Mouse (Mus musculus) R1 (cell line): Measurements from ENCODE around the gene Wdr20.

Source experiments
- DNase-seq: peaks from one replicate; pipeline ENCODE4 v3.0.0-alpha.2; 2018; ENCODE audit warnings: low read depth, low spot score

Wdr20 gene

GRCm38 (mm10) chr12:110819367-110819766 lies 81.6 kb downstream of the Wdr20 start:
- DNase-seq, result no peak

DNA sequence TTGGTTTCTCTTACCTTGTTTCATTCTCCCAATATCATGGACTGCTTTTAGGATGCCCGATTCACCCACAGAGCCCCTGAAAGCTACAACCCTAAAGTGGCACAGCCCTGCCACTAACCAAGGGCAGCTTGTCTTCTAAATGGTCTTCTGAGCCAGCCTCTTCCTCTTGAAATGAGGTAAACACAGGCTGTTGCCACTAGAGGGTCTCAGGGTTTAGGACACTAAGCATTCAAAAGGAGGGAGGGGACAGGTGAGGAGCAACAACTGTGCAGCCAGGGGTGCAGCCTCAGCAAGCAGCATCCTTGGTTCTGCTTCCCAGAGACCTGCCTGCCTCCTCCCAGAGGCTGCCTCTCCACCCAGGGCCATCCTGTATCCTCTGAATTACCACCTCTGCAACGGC lies 84.0 kb downstream of the Wdr20 start:
- DNase-seq, result peak; percentile 63

DNA sequence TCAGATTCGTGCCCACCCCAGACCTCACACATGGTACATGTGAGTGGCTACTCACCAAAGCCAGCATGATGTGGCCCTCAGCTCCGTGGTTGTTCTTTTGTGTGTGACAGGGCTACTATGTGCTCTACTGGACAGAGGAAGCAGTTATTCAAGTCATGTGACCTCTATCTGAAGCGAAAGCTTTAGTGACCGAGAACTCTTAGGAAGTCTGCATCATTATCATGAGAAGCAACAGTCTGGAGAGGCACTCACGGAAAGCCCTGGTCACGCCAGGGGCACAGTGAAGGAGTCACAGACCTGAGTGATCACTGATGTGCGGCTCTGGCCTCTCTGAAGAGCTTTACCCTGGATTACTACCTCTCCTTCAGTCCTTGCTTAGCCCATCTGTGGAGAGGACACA lies 84.6 kb downstream of the Wdr20 start:
- no peak for DNase-seq

GRCm38 (mm10) chr12:110828908-110829307 lies 91.2 kb downstream of the Wdr20 start:
- DNase-seq, result no peak

GRCm38 (mm10) chr12:110830293-110831024 lies 92.7 kb downstream of the Wdr20 start:
- peak; percentile 66 for DNase-seq

DNA sequence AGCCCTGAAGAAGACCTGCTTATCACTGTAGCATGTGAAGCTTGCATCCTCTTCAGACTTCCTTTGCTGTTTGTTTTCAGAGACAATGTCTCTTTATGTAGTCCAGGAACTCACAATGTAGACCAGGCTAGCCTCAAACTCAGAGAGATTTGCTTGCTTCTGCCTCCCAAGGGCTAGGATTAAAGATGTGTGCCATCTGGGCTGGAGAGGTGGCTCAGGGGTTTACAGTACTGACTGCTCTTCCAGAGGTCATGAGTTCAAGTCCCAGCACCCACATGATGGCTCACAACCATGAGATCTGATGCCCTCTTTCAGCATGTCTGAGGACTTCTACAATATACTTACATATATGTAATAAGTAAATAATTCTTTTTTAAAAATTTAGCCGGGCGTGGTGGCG lies 97.4 kb downstream of the Wdr20 start:
- no peak for DNase-seq

DNA sequence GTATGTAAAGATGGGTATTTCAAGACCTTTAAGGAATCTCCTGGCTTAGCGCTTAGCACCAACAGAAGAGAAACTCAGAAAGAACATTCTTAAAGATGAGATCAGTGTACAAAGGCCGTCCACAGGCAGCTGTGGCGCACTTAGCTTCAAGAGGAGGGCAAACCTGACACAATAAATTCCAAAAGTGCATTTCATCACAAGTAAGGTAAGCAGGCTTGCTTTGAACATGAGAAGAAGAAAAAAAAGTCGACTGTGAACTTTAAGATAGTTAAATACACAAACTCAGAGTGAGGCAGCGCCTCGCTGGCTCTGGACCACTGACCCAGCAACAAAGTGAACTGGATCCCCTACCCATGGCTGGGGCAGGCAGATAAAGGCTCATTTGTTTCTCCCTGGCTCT lies 99.0 kb downstream of the Wdr20 start:
- no peak for DNase-seq

- peak; percentile 97 for DNase-seq
These were observed 99.6 kb downstream of the Wdr20 start for GRCm38 (mm10) chr12:110837192-110837841.

GRCm38 (mm10) chr12:110837850-110838249 lies 100.1 kb downstream of the Wdr20 start:
- DNase-seq, result no peak

DNA sequence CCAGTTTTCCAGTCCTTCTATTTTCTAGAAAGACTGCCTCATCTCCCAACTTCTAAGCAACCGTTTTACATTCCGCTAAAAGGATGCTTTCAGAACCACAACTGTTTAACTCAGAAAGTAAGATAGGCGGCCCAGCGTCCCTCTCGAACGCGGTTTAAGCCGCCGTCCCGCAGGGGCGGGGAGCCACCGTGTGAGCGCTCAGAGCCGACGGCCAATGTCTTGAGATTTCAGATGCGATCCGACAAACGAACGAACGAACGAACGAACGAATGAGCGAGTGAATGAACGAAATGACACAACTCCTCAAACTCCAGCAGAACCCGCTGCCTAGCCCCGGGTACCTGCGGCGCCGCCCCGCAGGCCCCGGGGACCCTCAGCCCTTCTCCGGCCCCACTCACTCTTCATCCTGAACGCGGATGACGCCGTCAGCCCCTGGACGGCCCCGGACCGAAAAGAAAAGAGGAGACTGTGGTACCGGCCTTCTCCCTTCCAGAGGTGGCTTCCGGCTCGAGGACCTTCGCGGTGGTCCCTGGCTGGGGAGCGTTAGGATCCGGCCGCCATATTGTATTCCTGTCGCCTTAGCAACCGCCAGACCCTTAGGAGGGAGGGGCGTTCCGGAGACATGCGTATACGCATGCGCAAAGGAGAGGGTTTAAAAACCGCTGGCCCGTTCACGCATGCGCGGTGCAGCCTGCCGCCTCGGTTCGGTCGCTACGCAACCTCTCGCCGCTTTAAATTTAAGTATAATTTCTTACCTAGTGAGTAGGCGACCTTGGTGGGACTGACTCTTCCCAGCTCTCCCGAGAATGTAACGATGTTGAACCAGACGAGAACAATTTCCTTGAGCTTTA lies 102.8 kb downstream of the Wdr20 start, which contains the start of gene Mok:
TSS of gene Mok (minus strand) at position 592 of the 851 bp plus-strand sequence.
- peak; percentile 95 for DNase-seq

- DNase-seq, result no peak
These were observed 104.2 kb downstream of the Wdr20 start for GRCm38 (mm10) chr12:110841731-110842493.

GRCm38 (mm10) chr12:110843194-110844048 lies 105.7 kb downstream of the Wdr20 start:
- peak; percentile 84 for DNase-seq

- no peak for DNase-seq
These were observed 106.7 kb downstream of the Wdr20 start for GRCm38 (mm10) chr12:110844227-110845130.

GRCm38 (mm10) chr12:110845131-110845880 lies 107.6 kb downstream of the Wdr20 start:
- peak; percentile 96 for DNase-seq

DNA sequence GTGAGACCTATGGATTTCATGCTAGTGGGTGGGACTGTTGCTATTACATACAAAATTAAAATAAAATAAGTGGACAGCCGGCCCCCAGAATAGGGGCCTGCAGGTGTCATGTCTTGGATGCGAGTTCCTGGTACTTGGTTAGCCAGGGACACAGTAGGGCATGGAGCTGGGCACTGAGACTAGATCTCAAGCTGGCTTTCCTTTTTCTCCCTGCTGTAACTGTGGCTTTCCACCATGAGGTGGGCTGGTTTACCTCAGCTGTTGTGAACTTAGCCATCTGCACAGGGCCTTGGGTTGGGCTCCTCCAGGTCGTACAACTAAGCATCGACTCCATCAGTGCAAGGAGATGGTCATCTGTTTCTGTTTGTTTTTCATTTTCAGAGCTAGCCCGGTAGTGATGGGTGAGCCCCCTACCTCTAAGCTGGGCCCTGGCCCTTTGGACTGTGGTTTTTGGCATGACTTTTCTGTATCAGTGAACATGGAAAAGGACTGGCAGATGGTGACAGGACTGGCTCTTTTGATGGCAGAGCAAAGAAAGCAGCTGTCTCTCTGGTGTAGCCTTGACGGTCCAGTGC lies 108.5 kb downstream of the Wdr20 start:
- no peak for DNase-seq

DNA sequence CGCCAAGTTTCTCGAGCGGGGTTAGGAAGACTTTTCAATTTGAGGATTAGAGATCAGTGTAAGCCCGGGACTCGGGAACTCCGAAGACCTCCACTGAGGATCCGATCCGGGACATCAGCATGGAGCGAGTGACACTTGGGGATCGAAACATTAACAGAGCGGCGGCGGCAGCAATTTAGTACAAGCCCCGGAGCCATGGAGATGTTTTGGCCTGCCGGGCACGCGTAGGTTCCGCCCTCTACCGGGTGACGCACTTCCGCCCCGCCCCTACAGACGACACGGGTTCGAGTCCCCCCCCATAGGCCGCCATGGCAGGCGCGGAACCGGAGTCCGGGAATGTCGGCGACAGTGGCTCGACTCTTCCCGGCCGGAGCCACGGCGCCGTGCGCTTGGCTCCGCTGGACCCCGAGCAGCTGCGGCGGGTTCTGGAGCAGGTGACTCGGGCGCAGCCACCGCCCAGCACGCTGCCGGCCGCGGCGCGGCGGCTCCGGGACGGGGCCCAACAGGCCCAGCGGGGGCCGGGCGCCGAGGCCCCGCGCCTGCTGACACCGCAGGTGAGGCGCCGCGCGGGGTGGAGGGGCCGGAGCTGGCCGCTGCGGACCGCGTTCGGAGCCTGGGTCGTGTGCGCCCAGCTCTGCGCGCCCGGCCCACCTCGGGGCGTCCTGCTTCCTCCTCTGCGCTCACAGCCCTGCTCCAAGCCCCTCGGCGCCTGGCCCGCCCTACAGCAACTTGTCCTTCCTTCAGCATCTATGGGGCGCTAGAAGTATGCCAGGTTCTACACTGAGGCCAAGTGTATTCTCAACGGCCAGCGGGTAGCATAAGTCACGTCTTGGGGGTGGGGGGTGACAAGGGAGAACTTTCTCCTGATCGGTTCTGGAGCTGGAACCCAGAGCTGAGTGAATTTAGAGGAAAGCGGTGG lies 112.5 kb downstream of the Wdr20 start, which contains the start of gene Zfp839:
TSS of gene Zfp839 (plus strand) at position 244 of the 919 bp plus-strand sequence.
- peak; percentile 86 for DNase-seq

GRCm38 (mm10) chr12:110850929-110851256 lies 113.1 kb downstream of the Wdr20 start:
- DNase-seq, result no peak
